Mouse (Mus musculus) neural tube, embryonic 10.5 days (tissue): ENCODE data around the gene Elk4.

Source experiments
- DNase-seq: peaks from one replicate; pipeline ENCODE4 v3.0.0-alpha.2; 2017; ENCODE audit warnings: low spot score; ENCODE audit errors: extremely low spot score

Elk4 gene

DNA sequence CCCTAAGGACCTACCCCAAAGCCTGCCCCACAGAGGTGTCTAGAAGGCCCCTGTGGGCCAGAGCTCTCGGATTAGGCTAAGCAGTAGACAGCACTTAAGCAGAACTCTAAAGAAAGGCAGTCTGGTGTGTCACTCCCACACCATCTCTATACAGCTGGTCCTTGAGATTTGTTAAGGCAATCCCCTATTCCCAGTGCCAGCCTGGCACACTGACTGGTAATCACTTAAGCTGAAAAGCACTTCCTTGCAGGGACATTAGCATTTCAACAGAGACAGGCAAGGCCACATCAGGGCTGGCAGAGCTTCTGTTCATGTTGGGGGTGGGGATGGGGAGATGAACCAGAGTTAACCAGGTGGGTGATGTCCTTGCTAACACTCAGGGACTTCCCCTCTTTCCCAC is 57.6 kb downstream of the Elk4 start:
- no peak for DNase-seq

DNA sequence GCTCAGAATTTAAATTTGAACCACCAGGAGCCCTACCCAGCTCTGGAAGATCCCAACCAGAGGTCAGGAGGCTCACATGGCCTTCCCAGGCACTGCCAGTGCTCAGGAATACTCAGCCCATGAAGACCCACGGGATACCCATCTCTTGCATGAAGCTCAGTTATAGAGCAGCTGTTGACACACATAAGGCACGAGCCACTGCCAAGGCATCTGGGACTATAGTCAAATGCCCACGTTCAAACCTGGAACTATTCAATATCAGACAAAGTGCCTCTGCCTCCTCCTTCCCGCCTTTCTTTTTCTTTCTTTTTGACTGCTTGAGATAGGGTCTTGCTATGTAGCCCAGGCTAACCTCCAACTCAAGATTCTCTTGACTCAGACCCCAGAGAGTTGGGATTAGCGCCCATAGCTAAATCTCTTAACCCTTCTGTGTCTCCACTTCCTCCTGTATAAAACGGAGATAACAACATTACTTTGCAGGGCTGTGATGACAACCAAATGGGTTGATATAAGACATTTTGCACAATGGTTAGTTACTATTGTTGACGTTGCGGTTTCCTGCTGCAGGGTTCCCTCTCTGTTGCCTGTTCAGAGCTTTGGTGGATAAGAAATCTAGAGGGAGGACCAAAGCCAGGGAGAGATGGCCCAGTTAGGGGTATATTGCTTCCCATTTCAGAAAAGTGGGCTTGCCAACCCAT is 58.2 kb downstream of the Elk4 start:
- no peak for DNase-seq

DNA sequence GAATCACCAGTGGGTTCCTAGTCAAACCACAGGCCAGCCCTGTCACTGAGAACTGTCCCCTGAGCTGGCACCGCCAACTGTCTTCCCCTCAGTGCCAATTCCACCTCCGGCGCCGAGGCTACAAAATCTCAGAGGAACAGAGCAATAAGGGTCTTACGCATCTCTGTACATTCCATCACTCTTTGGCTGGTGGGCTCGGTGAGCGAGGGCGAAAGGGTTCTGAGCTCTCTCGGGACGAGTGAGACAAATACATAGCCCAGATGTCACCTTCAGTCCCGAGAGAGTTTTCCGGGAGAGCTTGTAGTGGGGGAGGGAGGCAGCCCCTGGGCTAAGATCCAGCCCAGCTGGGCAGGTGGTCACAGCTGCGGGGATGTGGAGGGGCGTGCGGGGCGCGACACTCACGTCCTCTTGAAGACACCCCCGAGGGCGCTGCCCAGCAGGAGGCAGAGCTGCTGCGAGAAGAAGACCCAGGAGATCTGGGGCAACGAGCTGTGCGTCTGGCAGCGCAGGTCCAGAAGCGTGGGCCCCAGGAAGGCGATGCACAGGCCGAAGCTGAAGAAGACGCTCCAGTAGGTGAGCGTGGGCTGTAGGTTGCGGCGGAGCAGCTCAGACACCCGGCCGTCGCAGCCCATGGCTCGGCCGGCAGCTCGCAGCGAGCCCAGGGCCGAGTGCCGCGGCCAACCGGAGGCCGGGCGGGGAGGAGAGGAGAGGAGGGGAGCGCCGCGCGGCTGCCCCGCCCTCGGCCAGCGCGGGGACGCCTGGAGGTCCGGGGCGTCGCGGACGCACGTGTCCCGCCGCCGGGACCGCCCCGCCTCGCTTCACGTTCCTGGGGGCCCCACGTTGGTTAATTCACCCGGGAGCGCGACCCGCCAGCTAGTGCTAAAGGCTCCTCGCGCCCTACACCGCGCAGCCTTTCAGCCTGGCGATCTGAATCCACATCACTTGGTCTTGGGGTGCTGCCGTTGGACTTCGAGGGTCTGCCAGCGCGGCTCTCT is 60.2 kb downstream of the Elk4 start, which contains the start of gene Mfsd4a:
TSS of gene Mfsd4a (minus strand) at position 802 of the 995 bp plus-strand sequence.
- peak; percentile 52 for DNase-seq

DNA sequence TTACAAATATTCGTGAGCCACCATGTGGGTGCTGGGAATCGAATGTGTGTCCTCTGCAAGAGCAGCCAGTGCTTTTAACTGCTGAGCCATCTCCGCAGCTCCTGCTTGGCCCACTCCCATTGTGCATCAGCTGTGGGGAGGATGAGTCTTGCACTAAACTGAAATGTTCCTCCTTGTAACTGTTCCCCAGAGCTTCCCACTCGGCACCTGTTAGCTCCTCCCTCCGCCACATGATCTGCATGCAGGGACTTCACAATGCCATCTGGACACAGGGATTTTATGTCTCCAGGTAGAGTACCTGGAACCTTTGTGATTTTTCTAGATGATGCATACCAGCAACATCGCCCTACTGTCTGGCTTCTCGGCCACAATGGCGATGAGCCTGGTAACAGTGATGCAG is 62.0 kb downstream of the Elk4 start:
- no peak for DNase-seq

DNA sequence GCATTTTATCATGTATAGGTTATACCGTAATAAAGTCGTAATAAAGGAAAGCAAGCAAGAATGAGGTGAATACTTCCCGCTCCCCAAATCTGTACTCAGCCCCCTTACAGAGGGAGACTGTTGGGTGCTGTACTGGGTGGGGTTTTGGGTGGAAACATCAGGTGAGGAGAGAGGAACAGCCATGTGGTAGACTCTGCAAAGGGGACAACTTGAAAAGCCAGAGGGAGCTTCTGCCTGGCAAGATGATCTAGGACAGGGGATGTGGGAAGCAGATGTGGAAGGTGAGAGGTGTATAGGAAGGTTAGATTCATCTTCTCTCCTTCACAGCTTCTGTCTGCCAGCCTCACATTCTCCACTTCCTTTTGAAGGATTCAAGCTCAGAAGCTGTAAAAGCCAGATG is 63.3 kb downstream of the Elk4 start:
- DNase-seq: no peak

DNA sequence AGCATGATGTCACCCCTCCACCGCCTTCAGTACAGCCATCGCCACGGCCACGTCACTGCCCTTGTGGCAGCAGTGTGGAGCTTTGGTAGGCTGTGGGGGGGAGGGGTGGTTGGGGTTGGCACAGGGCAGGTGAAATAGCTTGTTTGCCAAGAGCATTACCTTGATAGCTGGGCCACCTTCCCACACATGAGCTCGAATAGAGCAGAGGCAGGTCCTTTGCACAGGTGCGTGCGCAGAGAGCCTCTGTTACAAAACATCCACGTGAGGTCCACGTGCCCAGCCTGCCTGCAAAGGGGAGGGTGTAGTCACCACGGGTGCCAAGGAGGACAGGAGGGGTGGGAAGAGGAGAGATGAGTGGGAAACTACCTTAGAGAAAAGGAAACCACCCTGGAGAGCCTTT is 68.2 kb downstream of the Elk4 start:
- DNase-seq: no peak

DNA sequence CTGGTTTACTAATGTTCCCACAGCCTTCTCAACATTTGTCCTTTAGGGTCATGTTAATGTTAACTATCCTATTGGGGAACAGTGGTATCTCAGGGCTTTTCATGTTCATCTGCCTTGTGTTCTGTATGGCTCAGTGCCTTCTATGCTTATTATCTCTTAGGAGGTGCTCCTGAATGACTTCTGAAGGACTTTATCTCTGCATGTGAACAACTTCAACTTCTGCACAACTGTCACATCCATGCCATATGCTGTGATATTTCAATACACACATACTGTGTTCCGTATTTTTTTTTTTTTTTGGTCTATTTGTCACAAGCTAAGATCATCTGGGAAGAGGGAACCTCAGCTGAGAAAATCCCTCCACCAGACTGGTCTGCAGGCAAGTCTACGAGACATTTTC is 71.0 kb downstream of the Elk4 start:
- DNase-seq: no peak
